Mouse (Mus musculus) liver, postnatal 0 days (tissue): ENCODE measurements at regions not wholly inside any gene's neighbourhood (a gene's known extent, or its start where the extent isn't known, plus 50 kb on each side); places are given as distances from the start of the nearest gene placed in this dataset.

Source experiments
- CTCF ChIP-seq: sonication (generic); IDR thresholded peaks from 2 replicates; pipeline ENCODE4 v1.5.1; 2016; ENCODE audit warnings: antibody characterized with exemption, low read depth
- EP300 ChIP-seq: IDR thresholded peaks from 2 replicates; pipeline ENCODE4 v1.6.1; 2016; ENCODE audit warnings: antibody characterized with exemption, low read depth, mild to moderate bottlenecking

DNA sequence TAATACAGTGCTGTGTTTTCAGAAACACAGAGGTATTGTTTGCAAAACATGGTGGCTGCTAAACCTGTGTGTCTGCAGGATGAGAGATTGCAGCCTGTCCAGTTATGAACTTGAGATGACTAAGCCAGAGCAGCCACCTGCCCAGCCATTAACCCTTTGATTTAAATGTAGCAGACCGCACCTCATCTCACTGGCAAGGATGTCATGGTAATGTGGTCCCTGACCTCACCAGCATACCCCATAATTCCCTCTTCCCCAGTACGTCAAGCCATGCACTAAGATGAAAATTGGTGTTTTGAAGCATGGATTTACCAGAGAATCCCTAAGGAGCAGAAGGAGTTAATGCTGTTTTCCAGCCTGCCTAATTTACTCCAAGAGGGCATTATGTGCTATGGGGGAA is 128.5 kb upstream of the Chl1 start:
- TF ChIP-seq CTCF (no peak), EP300 (no peak)
